Mouse (Mus musculus) gastrocnemius, postnatal 36 days (tissue): ENCODE data around the gene Ppp1r13b. TPM values are rescaled to one million over a fixed set of nuclear protein-coding genes. Genes with fewer than 3 reads are reported as not detected.

Source experiments
- DNase-seq, 2 experiments: peaks; one replicate each; pipeline ENCODE4 v3.0.0; 2022
- intact Hi-C: fragments of 180-260 bp; cut with DNase I; formaldehyde crosslinking; loops from one replicate; pipeline ENCODE4 v1.15.1; 2025
- total RNA-seq, 2 experiments: library from RNA; stranded (reverse); gene quantifications; 2 replicates each; pipeline ENCODE4 v1.2.3; 2021

The Ppp1r13b gene
- total RNA-seq, 2 experiments from 2014 or later: 7.2 to 7.5 TPM

- DNase-seq: no peak
Measured at GRCm38 (mm10) chr12:111889251-111889650, 18.7 kb downstream of the Ppp1r13b start.

DNA sequence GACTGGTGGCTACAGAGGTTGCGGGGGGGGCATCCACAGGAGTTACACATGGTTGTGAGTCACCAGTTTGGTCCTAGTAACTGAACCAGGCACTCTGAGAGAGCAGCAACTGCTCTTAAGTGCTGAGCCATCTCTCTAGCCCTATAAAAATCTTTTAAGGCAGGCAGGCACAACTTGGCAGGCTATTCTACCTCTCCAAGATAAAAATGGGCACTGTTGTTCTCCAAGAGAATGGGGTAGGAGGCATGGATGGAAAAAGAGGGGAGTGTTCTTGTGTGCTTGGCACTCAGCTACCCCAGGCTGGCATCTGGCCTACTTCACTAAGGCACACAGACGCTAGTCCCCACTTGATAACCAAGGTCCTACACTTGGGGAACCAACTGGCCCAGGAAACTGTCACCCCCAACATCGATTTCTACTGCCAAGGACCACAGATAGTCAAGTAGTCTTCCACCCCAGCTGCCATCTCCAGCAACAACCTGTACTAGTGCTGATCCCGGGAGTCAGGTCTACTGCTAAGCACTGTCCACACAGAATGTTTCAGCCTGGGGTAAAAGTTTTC, 19.5 kb downstream of the Ppp1r13b start:
- no peak for DNase-seq
- intact Hi-C loops: no loop called here

More at GRCm38 (mm10) chr12:111889251-111889650, 18.7 kb downstream of the Ppp1r13b start:
- intact Hi-C loops: no loop called here

DNA sequence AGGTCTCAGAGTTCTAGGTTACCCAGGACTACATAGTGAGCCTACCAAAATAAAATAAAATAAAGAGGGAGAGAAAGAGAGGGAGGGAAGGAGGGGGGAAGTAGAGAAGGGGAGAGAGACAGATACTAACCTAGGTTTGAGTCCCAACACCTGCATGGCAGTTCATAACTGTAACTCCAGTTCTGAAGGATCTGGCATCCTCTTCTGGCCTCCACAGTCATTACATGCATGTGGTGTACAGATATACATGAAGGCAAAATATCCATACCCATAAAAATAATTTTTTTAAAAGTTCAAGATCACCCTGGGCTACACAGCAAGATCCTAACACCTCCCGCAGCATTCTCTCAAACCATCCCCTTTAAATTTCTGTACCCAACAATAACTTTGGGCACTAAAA, 20.9 kb downstream of the Ppp1r13b start:
- intact Hi-C loops: no loop called here
- DNase-seq: no peak

DNA sequence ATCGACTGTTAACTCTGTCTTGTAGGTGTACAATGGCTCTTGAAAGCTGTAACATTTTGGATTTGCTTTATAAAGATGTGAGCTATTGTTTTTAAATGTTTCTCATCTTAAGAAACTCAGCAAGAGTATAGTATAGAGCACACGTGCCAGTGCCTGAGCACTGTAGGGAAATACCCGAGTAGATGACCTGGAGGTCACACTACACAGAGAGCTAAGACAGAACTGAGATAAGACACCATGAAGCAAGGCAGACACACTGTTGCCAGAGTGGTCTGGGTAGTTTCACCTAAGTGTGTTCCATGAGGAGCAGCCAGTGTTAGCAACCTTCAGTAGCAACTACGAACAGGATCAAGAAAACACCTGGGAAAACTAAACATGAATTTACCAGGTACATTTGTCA, 25.1 kb downstream of the Ppp1r13b start:
- DNase-seq: no peak
- intact Hi-C loops: no loop called here

DNA sequence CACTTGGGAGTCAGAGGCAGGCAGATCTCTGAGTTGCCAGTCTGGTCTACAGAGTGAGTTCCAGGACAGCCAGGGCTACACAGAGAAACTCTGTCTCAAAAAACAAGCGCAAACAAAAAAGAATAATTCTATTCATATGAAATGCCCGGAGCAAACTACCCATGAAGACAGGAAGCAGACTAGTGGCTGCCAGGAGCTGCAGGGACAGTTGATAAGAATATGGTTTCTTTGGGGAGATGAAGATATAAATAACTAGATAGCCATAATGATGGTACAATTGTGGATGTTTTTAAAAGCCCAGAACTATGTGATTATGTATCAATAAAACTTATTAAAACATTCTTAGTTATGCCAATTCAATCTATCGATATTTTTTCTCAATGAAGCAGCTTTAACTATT, 25.9 kb downstream of the Ppp1r13b start:
- intact Hi-C loops: no loop called here

DNA sequence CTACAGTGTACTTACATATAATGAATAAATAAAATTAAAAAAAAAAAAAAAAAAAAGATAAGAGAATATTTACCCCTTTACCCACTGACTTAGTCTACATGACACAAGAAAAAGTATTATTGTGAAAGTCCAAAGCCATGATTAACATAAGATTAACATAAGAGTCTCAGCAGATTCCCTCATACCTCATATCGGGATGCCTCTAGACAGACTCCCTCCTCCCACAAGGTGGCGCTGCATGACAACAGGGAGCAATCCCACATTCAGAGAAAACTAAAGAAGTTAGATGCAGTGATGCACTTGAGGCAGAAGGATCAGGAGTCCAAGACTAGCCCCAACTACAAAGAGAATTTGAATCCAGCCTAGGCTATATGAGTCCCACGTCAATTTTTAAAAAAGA, 29.7 kb downstream of the Ppp1r13b start:
- peak; percentile 61 to 80 for DNase-seq
- intact Hi-C loops: loop anchor here (2.0 kb wide), 2 partner anchors 79 to 123 kb away; no protein-coding TSS in a partner anchor

More for the DNA sequence above, 25.9 kb downstream of the Ppp1r13b start:
- DNase-seq: no peak

DNA sequence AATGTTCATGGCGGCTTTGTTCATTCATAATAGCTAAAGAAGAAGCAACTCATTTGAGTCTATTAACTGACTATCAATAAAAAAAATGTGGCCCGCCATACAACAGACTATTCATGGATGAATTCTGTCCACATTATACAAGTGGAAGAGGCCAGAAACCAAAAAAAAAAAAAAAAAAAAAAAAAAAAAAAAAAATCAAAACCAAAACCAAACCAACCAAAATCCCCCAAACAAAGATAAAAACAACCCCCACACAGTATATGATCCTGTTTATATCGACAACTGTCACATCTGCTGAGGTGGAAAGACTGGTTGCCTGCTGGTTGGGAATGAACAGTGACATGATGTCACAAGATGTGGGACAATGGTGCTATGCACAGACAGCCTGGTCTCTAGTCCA, 32.4 kb downstream of the Ppp1r13b start:
- DNase-seq: no peak
- intact Hi-C loops: no loop called here

GRCm38 (mm10) chr12:111874601-111875140, 33.2 kb downstream of the Ppp1r13b start:
- intact Hi-C loops: no loop called here
- DNase-seq: no peak

GRCm38 (mm10) chr12:111872079-111872478, 35.8 kb downstream of the Ppp1r13b start:
- intact Hi-C loops: no loop called here
- DNase-seq: no peak

DNA sequence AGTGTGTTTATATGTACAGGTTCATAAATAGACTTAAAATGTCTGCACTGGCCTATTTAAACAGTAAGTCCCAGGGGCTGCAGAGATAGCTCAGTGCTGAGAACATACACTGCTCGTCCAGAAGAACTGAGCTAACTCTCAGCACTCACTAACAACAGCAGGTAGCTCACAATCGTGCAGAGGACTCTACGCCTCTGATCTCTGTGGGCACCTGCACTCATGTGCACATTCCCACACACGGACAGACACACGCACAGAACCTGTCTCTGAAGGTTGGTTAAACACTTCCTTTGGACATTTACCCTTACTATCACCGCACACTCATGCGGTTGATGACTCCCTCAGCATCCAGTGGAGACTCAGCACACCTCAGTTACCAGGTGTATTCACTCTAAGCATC, 37.1 kb downstream of the Ppp1r13b start:
- intact Hi-C loops: no loop called here
- no peak for DNase-seq

DNA sequence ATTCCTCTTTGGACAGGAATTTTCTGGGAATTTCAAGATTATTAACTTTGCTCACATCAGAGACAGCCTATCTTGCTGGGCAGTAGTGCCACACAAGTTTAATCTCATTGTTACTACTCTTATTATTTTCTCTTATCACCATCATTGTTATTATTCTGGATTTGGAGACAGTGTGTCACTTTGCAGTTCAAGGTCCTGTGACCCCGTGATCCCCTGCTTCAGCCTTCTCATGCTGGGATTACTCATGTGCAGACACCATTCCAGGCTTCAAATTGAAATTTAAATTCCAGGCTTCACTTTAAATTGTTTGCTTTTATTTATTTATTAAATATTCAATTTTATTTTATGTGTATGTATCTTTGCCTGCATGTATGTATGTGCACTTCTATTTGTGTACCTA, 38.1 kb downstream of the Ppp1r13b start:
- intact Hi-C loops: no loop called here
- DNase-seq: no peak

- no peak for DNase-seq
Measured at GRCm38 (mm10) chr12:111864206-111864824, 43.6 kb downstream of the Ppp1r13b start.

GRCm38 (mm10) chr12:111855448-111855847, 52.5 kb downstream of the Ppp1r13b start:
- intact Hi-C loops: no loop called here
- no peak for DNase-seq

More at GRCm38 (mm10) chr12:111864206-111864824, 43.6 kb downstream of the Ppp1r13b start:
- intact Hi-C loops: no loop called here

DNA sequence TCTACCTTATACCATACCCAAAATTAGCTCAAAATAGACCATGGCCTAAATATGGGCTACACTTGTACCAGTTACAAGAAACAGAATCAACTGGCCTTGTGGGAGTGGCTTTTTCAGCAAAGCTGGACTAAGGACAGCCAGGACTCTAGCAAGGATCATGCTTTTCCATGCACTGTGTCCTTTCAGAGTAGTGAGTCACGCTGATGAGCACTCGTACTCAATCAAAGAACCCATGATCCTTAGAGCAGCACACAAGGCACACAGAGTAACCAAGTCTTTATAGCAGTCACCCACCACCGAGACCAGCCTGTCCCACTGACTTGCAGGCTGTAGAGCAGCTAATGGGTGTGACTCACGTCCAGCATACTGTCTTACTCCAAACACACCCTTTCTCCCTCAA, 54.4 kb downstream of the Ppp1r13b start:
- intact Hi-C loops: no loop called here
- no peak for DNase-seq

DNA sequence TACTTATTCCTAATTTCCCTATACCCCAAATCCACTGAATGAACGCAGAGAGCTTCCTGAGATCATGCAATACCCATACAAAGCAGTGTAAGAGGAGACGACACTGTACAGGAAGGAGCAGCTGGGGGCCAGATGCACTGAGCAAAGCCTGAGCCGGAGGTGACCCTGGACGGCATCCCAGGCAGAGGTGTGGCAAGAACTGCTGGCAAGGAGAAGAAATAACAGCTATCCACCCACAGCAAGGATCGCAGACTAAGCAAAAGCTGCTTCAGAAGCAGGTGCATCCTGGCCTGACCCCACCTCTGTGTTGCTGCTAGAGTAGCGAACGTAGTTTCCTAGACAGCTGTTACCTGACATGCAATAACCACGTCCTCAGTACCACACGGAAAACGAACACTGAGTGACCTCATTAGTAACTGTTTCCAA, 54.9 kb downstream of the Ppp1r13b start:
- peak; percentile 53 to 61 for DNase-seq
- intact Hi-C loops: no loop called here

- intact Hi-C loops: no loop called here
Measured at GRCm38 (mm10) chr12:111851745-111852144, 56.2 kb downstream of the Ppp1r13b start.

DNA sequence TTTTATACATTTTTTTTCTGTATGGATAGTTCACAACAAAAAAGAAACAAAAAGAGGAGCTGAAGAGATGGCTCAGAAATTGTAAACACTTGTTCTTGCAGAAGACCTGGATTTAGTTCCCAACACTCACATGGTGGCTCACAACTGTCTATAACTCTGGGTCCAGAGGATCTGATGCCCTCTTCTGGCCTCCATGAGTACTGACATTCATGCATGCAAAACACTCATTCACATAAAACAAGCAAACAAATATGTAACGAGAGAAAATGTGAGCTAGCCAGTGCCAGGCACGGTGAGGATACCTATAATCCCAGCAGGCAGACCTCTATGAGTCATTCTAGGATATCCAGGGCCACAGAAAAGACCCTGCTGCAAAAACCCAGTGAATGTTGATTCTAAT, 56.7 kb downstream of the Ppp1r13b start:
- intact Hi-C loops: no loop called here

More at GRCm38 (mm10) chr12:111851745-111852144, 56.2 kb downstream of the Ppp1r13b start:
- no peak for DNase-seq

GRCm38 (mm10) chr12:111848300-111848798, 59.6 kb downstream of the Ppp1r13b start:
- intact Hi-C loops: no loop called here

More for the DNA sequence above, 56.7 kb downstream of the Ppp1r13b start:
- DNase-seq: no peak

DNA sequence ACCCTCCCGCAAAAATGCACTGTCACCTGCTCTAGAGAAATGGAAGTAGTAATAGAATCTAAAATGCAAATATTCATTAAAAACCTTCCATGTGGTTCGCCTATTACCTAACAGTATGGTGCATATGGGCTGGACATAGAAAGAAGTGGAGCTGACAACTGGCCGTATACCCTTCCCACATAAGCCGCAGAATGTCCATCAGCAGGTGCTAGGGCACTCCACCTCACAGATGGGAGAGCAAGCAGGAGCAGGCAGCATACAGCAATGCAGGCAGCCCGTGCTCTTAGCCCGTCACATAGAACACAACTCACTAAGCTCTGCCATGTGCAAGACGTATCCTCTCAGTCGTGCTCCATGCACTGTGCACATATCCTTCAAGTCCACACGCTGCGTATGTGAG, 61.1 kb downstream of the Ppp1r13b start:
- DNase-seq: no peak
- intact Hi-C loops: no loop called here

More at GRCm38 (mm10) chr12:111848300-111848798, 59.6 kb downstream of the Ppp1r13b start:
- no peak for DNase-seq

DNA sequence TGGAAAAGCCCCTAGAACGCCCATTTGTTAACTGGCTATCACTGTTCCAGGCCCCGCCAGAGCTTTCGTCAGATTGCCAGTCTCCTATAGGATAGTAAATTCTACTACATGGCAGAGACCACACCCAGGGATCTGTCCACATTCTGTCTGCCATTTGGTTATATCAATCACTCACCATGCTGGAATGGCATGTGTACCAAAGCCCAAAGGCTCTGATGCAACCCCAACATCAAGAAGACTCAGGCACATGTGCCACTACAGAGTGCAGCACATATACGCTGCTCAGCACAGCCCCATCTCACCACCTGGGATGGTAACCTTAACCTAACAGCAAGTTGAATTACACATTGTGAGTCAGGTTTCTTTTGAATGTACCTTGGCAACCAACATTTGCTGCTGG, 62.0 kb downstream of the Ppp1r13b start:
- DNase-seq: no peak
- intact Hi-C loops: no loop called here

DNA sequence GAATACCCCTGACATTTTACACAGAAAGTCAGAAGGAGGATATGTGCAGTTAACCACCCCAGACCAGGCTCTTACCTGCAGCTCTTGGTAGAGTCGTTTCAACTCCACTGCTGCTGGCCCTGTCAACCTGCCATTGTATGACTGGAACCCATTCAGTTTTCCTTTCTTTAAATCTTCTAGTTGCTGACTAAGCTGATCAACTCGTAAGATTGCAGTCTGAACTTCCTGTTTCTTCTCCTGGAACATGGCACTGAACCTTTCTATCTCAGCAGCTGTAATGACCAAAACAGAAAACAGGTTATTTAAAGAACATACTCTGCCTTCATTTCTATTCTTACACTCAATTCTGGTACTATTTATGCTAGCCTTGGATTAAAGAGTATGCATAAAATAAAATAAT, 64.4 kb downstream of the Ppp1r13b start:
- no peak for DNase-seq
- intact Hi-C loops: no loop called here
